Mouse (Mus musculus): ENCODE results near the gene Hint1. TPM values are rescaled to one million over a fixed set of nuclear protein-coding genes. Genes with fewer than 3 reads are reported as not detected.

Hint1 gene
- 694 and 720 TPM in 2 replicates for polyA plus RNA-seq (2014; fragmentation: Nextera tagmentation; extraction: Ambion mirVana)

GRCm38 (mm10) chr11:54866119-54867048 lies at the start of gene Hint1:
Gene Hint1 (plus strand): TSS chr11:54866383.
- Histone ChIP-seq H3K9ac (ENCODE audit: low read length) (peak within 1 kb of the TSS; percentile 99), H3K36me3 (ENCODE audit: control insufficient read depth, insufficient read depth, low read length) (peaks cover 2% of the 10 kb centered on the region), H3K4me2 (peak within 1 kb of the TSS; percentile 43), H3K4me1 (ENCODE audit: control insufficient read depth, insufficient read depth, low read length) (peaks cover 11% of the 10 kb centered on the region; the same call in 1 of the 2 replicates), H3K27ac (ENCODE audit: low read depth, low read length) (peak within 1 kb of the TSS; percentile 88), H3K27me3 (ENCODE audit: control insufficient read depth, insufficient read depth, low read length) (no peaks in the 10 kb centered on the region), H3K9me3 (ENCODE audit: control insufficient read depth, low read length) (no peaks in the 10 kb centered on the region), H3K4me3 (ENCODE audit: low read depth, low read length) (peak within 1 kb of the TSS; percentile 96)
- WGBS = under 1% methylated on average over 101 of the region's 107 CpGs
- DNase-seq (ENCODE audit: low spot score, missing footprints) = peak; percentile 99
- ATAC-seq (ENCODE audit: low FRiP score) = peak; percentile 82

- Histone ChIP-seq H3K9ac (ENCODE audit: low read length) (no peak overlapping the region), H3K27ac (ENCODE audit: low read depth, low read length) (no peak overlapping the region), H3K4me1 (ENCODE audit: control insufficient read depth, insufficient read depth, low read length) (peaks cover 11% of the 10 kb centered on the region), H3K27me3 (ENCODE audit: control insufficient read depth, insufficient read depth, low read length) (no peaks in the 10 kb centered on the region), H3K9me3 (ENCODE audit: control insufficient read depth, low read length) (no peaks in the 10 kb centered on the region), H3K4me2 (no peak overlapping the region), H3K36me3 (ENCODE audit: control insufficient read depth, insufficient read depth, low read length) (no peaks in the 10 kb centered on the region), H3K4me3 (ENCODE audit: low read depth, low read length) (no peak overlapping the region)
- no peak for DNase-seq (ENCODE audit: low spot score, missing footprints)
- WGBS = 79% methylated on average over 4 of the region's 4 CpGs
- ATAC-seq (ENCODE audit: low FRiP score) = no peak
These were observed 48.7 kb upstream of the Hint1 start for GRCm38 (mm10) chr11:54817449-54817848.

- Histone ChIP-seq H3K36me3 (ENCODE audit: control insufficient read depth, insufficient read depth, low read length) (no peaks in the 10 kb centered on the region), H3K27ac (ENCODE audit: low read depth, low read length) (no peak overlapping the region), H3K9me3 (ENCODE audit: control insufficient read depth, low read length) (no peaks in the 10 kb centered on the region), H3K4me3 (ENCODE audit: low read depth, low read length) (no peak overlapping the region), H3K4me2 (no peak overlapping the region), H3K27me3 (ENCODE audit: control insufficient read depth, insufficient read depth, low read length) (no peaks in the 10 kb centered on the region), H3K9ac (ENCODE audit: low read length) (no peak overlapping the region), H3K4me1 (ENCODE audit: control insufficient read depth, insufficient read depth, low read length) (no peaks in the 10 kb centered on the region)
- DNase-seq (ENCODE audit: low spot score, missing footprints) (no peak), ATAC-seq (ENCODE audit: low FRiP score) (no peak)
- WGBS = 66% methylated on average over 7 of the region's 7 CpGs
These were observed 46.7 kb upstream of the Hint1 start for GRCm38 (mm10) chr11:54819489-54819888.

- no peak overlapping the region for H3K4me3 ChIP-seq (ENCODE audit: low read depth, low read length)
- ATAC-seq (ENCODE audit: low FRiP score) = no peak
- H3K27me3 ChIP-seq (ENCODE audit: control insufficient read depth, insufficient read depth, low read length) = no peaks in the 10 kb centered on the region
- no peak overlapping the region for H3K27ac ChIP-seq (ENCODE audit: low read depth, low read length)
- no peaks in the 10 kb centered on the region for H3K36me3 ChIP-seq (ENCODE audit: control insufficient read depth, insufficient read depth, low read length)
- no peaks in the 10 kb centered on the region for H3K9me3 ChIP-seq (ENCODE audit: control insufficient read depth, low read length)
- no peak for DNase-seq (ENCODE audit: low spot score, missing footprints)
- H3K4me1 ChIP-seq (ENCODE audit: control insufficient read depth, insufficient read depth, low read length) = no peaks in the 10 kb centered on the region
- WGBS = 90% methylated on average over 4 of the region's 4 CpGs
- no peak overlapping the region for H3K4me2 ChIP-seq
- H3K9ac ChIP-seq (ENCODE audit: low read length) = no peak overlapping the region
These were observed 42.7 kb upstream of the Hint1 start for GRCm38 (mm10) chr11:54823467-54823866.

- Histone ChIP-seq H3K4me1 (ENCODE audit: control insufficient read depth, insufficient read depth, low read length) (no peaks in the 10 kb centered on the region), H3K27me3 (ENCODE audit: control insufficient read depth, insufficient read depth, low read length) (no peaks in the 10 kb centered on the region), H3K27ac (ENCODE audit: low read depth, low read length) (no peak overlapping the region), H3K9me3 (ENCODE audit: control insufficient read depth, low read length) (no peaks in the 10 kb centered on the region), H3K36me3 (ENCODE audit: control insufficient read depth, insufficient read depth, low read length) (no peaks in the 10 kb centered on the region), H3K9ac (ENCODE audit: low read length) (no peak overlapping the region), H3K4me3 (ENCODE audit: low read depth, low read length) (no peak overlapping the region), H3K4me2 (no peak overlapping the region)
- WGBS = 85% methylated on average over 4 of the region's 4 CpGs
- DNase-seq (ENCODE audit: low spot score, missing footprints) (no peak), ATAC-seq (ENCODE audit: low FRiP score) (no peak)
These were observed 40.4 kb upstream of the Hint1 start for GRCm38 (mm10) chr11:54825774-54826173.

GRCm38 (mm10) chr11:54826819-54827218 lies 39.4 kb upstream of the Hint1 start:
- ATAC-seq (ENCODE audit: low FRiP score) (no peak), DNase-seq (ENCODE audit: low spot score, missing footprints) (no peak)
- Histone ChIP-seq H3K4me3 (ENCODE audit: low read depth, low read length) (no peak overlapping the region), H3K4me2 (no peak overlapping the region), H3K27ac (ENCODE audit: low read depth, low read length) (no peak overlapping the region), H3K36me3 (ENCODE audit: control insufficient read depth, insufficient read depth, low read length) (no peaks in the 10 kb centered on the region), H3K27me3 (ENCODE audit: control insufficient read depth, insufficient read depth, low read length) (no peaks in the 10 kb centered on the region), H3K4me1 (ENCODE audit: control insufficient read depth, insufficient read depth, low read length) (no peaks in the 10 kb centered on the region), H3K9ac (ENCODE audit: low read length) (no peak overlapping the region), H3K9me3 (ENCODE audit: control insufficient read depth, low read length) (no peaks in the 10 kb centered on the region)
- 95% methylated on average over 8 of the region's 8 CpGs for WGBS

- no peaks in the 10 kb centered on the region for H3K9me3 ChIP-seq (ENCODE audit: control insufficient read depth, low read length)
- H3K9ac ChIP-seq (ENCODE audit: low read length) = no peak overlapping the region
- no peak overlapping the region for H3K27ac ChIP-seq (ENCODE audit: low read depth, low read length)
- H3K36me3 ChIP-seq (ENCODE audit: control insufficient read depth, insufficient read depth, low read length) = no peaks in the 10 kb centered on the region
- no peak overlapping the region for H3K4me2 ChIP-seq
- H3K4me3 ChIP-seq (ENCODE audit: low read depth, low read length) = no peak overlapping the region
- WGBS = 93% methylated on average over 4 of the region's 4 CpGs
- DNase-seq (ENCODE audit: low spot score, missing footprints) (no peak), ATAC-seq (ENCODE audit: low FRiP score) (no peak)
- no peaks in the 10 kb centered on the region for H3K4me1 ChIP-seq (ENCODE audit: control insufficient read depth, insufficient read depth, low read length)
- no peaks in the 10 kb centered on the region for H3K27me3 ChIP-seq (ENCODE audit: control insufficient read depth, insufficient read depth, low read length)
These were observed 32.4 kb upstream of the Hint1 start for GRCm38 (mm10) chr11:54833833-54834232.

- H3K4me3 ChIP-seq (ENCODE audit: low read depth, low read length) = no peak overlapping the region
- H3K36me3 ChIP-seq (ENCODE audit: control insufficient read depth, insufficient read depth, low read length) = no peaks in the 10 kb centered on the region
- no peaks in the 10 kb centered on the region for H3K27me3 ChIP-seq (ENCODE audit: control insufficient read depth, insufficient read depth, low read length)
- H3K9ac ChIP-seq (ENCODE audit: low read length) = no peak overlapping the region
- 56% methylated on average over 2 of the region's 2 CpGs for WGBS
- no peak overlapping the region for H3K4me2 ChIP-seq
- ATAC-seq (ENCODE audit: low FRiP score) = no peak
- no peaks in the 10 kb centered on the region for H3K4me1 ChIP-seq (ENCODE audit: control insufficient read depth, insufficient read depth, low read length)
- H3K9me3 ChIP-seq (ENCODE audit: control insufficient read depth, low read length) = no peaks in the 10 kb centered on the region
- no peak for DNase-seq (ENCODE audit: low spot score, missing footprints)
- no peak overlapping the region for H3K27ac ChIP-seq (ENCODE audit: low read depth, low read length)
These were observed 31.6 kb upstream of the Hint1 start for GRCm38 (mm10) chr11:54834596-54834995.

- no peak overlapping the region for H3K4me2 ChIP-seq
- no peaks in the 10 kb centered on the region for H3K27me3 ChIP-seq (ENCODE audit: control insufficient read depth, insufficient read depth, low read length)
- no peak overlapping the region for H3K4me3 ChIP-seq (ENCODE audit: low read depth, low read length)
- H3K27ac ChIP-seq (ENCODE audit: low read depth, low read length) = no peak overlapping the region
- H3K4me1 ChIP-seq (ENCODE audit: control insufficient read depth, insufficient read depth, low read length) = no peaks in the 10 kb centered on the region
- DNase-seq (ENCODE audit: low spot score, missing footprints) = no peak
- WGBS = 81% methylated on average over 9 of the region's 9 CpGs
- H3K36me3 ChIP-seq (ENCODE audit: control insufficient read depth, insufficient read depth, low read length) = no peaks in the 10 kb centered on the region
- no peak overlapping the region for H3K9ac ChIP-seq (ENCODE audit: low read length)
- H3K9me3 ChIP-seq (ENCODE audit: control insufficient read depth, low read length) = no peaks in the 10 kb centered on the region
- no peak for ATAC-seq (ENCODE audit: low FRiP score)
These were observed 30.1 kb upstream of the Hint1 start for GRCm38 (mm10) chr11:54836106-54836505.

All from midbrain, embryonic 11.5 days (tissue).